Mouse (Mus musculus) layer of hippocampus, adult 18-20 months (tissue): ENCODE results near the gene Galnt10. TPM values are rescaled to one million over a fixed set of nuclear protein-coding genes. Genes with fewer than 3 reads are reported as not detected.
"Not testable (repeated sequence)": the region's sequence is repeated elsewhere in the genome, so short reads cannot be mapped to it uniquely, and the experiment has no call there.

Experiments
- DNase-seq, 2 experiments: peaks; one replicate each; pipeline ENCODE4 v3.0.0; 2022; ENCODE audit warnings: low spot score in 2 of 2
- total RNA-seq, 2 experiments: library from RNA; stranded (reverse); gene quantifications; 2 replicates each; pipeline ENCODE4 v1.2.3; 2021

Gene Galnt10
- total RNA-seq, 2 experiments from 2014 or later: 6.1 to 7.0 TPM

GRCm38 (mm10) chr11:57823714-57824113 lies 178.5 kb downstream of the Galnt10 start:
- no peak for DNase-seq

- not testable (repeated sequence) for DNase-seq
Measured at GRCm38 (mm10) chr11:57825234-57825633, 180.0 kb downstream of the Galnt10 start.

- DNase-seq: no peak
Measured at GRCm38 (mm10) chr11:57827048-57827914, 182.0 kb downstream of the Galnt10 start.

- DNase-seq: no peak
Measured at GRCm38 (mm10) chr11:57827915-57828545, 182.8 kb downstream of the Galnt10 start.

GRCm38 (mm10) chr11:57828955-57829870 lies 184.0 kb downstream of the Galnt10 start:
- no peak for DNase-seq

- no peak for DNase-seq
Measured at GRCm38 (mm10) chr11:57829871-57830775, 184.9 kb downstream of the Galnt10 start.

- DNase-seq: no peak
Measured at GRCm38 (mm10) chr11:57831281-57831781, 186.1 kb downstream of the Galnt10 start.

- DNase-seq: no peak
Measured at GRCm38 (mm10) chr11:57831861-57832260, 186.6 kb downstream of the Galnt10 start.

- DNase-seq: no peak
Measured at GRCm38 (mm10) chr11:57832552-57833201, 187.4 kb downstream of the Galnt10 start, which contains the start of gene Hand1. Gene Hand1 (minus strand): TSS chr11:57832818.

GRCm38 (mm10) chr11:57833296-57833977 lies 188.2 kb downstream of the Galnt10 start:
- no peak for DNase-seq

- DNase-seq: no peak
Measured at GRCm38 (mm10) chr11:57834031-57834430, 188.8 kb downstream of the Galnt10 start.

- DNase-seq: no peak
Measured at GRCm38 (mm10) chr11:57835331-57835730, 190.1 kb downstream of the Galnt10 start.

- no peak for DNase-seq
Measured at GRCm38 (mm10) chr11:57835931-57836330, 190.7 kb downstream of the Galnt10 start.

GRCm38 (mm10) chr11:57836401-57836800 lies 191.2 kb downstream of the Galnt10 start:
- no peak for DNase-seq

Other genes with a start within 250 kb of the Galnt10 start
- gene Fam114a2, start 126.8 kb upstream of the Galnt10 start, total RNA-seq: 10 to 100 TPM; 36.5 to 40.3 TPM
- 10 to 100 TPM; 29.0 to 30.9 TPM for gene Mfap3, start 126.8 kb upstream of the Galnt10 start, total RNA-seq
- gene Sap30l, start 156.2 kb downstream of the Galnt10 start, total RNA-seq: 10 to 100 TPM; 58.2 to 59.0 TPM
- gene Hand1, start 187.4 kb downstream of the Galnt10 start, total RNA-seq: not detected